Mouse (Mus musculus) fat pad, adult 2 months (tissue): ENCODE data around the gene Strbp.

Experiments
- DNase-seq: peaks from one replicate; pipeline ENCODE4 v3.0.0-alpha.2; 2011; ENCODE audit warnings: low read depth, low spot score; ENCODE audit errors: extremely low read depth

Gene Strbp

DNA sequence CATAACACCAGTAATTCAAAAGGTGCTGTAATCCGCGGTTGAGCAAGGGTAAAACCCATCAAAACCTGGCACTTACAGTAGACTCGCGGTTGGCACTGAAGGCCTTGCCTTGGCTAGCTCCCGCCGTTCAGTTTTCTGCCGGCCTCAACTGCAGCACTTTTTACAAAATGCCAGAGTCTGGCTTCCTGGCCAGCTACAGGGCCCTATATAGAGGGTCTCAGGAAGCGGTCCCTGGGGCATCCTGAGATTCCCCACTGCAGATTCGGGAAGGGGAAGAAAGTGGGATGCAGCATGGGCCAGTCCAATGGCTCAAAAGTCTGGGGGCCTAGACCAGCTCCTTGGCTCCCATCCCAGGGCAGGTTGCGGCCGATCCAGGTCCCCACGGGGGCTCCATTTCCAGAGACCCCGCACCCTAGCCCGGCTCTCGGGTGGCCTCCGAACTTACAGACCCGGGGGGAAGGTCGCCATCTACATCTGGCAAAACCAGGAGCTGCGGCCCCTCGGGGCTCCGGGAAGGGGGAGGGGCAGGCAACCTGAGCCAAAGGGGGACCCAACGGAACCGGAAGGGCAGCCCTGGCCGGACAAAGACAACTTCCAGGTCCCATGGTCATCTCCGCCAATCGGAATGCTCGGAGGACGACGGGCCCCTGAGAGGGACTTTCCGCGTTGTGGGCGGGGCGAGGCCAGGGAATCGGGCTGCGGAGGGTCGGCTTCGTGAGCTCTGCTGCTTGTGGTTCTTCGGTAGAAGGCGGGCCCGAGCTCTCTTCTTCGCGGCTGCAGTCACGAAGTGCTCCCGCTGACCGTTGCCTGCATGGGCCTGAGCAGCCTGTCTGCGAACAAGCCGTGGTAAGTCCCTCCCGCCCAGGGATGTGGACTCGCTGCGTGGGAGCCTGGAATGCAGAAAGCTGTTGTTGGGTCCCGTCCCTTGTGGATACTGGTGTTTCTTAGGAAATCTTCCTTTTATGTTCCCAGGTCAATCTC lies 260.8 kb downstream of the Strbp start, which contains the start of the genes Zbtb26, Zbtb6 and Rabgap1:
Zbtb26 (minus strand) TSS at position 525 of the 981 bp plus-strand sequence.
Zbtb6 (minus strand) TSS at position 561 of the 981 bp plus-strand sequence.
Rabgap1 (plus strand) TSS at position 669 of the 981 bp plus-strand sequence.
- DNase-seq, result no peak
